Mouse (Mus musculus): Measurements from ENCODE around the gene Rere.

DNA sequence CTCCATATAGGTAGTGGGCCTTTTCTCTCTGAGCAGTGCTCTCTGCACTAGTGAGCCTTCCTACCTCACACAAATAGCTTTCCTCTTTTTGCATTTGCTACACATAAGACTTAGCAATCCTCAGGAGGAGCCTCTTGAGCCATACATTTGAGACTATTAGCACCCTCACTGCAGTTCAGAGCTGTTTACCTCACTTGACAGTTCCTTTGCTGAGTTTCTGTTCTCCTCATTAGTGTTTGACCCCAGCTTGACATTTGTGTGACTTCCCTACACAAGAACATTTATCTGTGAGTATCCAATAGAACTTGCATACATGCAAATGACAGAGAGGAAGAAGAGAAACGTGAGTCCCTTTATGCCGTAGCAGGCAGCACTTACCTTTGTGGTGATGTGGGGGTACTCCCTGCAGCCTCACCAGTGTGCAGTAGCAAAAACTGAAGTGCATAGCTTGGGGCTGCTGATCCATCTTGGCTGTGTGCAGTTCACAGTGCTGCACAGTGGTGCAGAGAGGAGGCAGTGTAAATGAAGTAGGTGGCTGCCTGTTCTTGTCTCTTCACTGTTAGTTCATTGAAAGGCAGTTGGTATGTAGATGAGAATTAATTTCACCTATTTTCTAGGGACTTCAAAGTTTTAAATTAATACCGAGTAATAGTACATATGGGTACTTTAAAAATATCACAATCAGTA lies 227.7 kb downstream of the Rere start:
- TF ChIP-seq EP300 (IDR thresholded peaks at IDR 0.05) (no peak), CTCF (IDR thresholded peaks at IDR 0.05) (no peak)

Measured in lung, postnatal 0 days (tissue).